Mouse (Mus musculus) adrenal gland, postnatal 14 days (tissue): ENCODE data around the gene Slc22a12. TPM values are rescaled to one million over a fixed set of nuclear protein-coding genes. Genes with fewer than 3 reads are reported as not detected.

ENCODE experiments used
- DNase-seq: peaks from one replicate; pipeline ENCODE4 v3.0.0; 2021; ENCODE audit warnings: mixed read lengths
- total RNA-seq: library from RNA; stranded (reverse); gene quantifications from 2 replicates; pipeline ENCODE4 v1.2.3, GENCODE M21; 2021

The Slc22a12 gene
- total RNA-seq, 1 experiment from 2014 or later: not detected

GRCm38 (mm10) chr19:6516153-6516552, 26.7 kb downstream of the Slc22a12 start:
- no peak for DNase-seq

GRCm38 (mm10) chr19:6515448-6515847, 27.4 kb downstream of the Slc22a12 start:
- no peak for DNase-seq

GRCm38 (mm10) chr19:6514940-6515339, 27.9 kb downstream of the Slc22a12 start:
- no peak for DNase-seq

- no peak for DNase-seq
Measured at GRCm38 (mm10) chr19:6513389-6514139, 29.3 kb downstream of the Slc22a12 start.

- DNase-seq: no peak
Measured at GRCm38 (mm10) chr19:6510546-6510945, 32.3 kb downstream of the Slc22a12 start.

GRCm38 (mm10) chr19:6509881-6510280, 33.0 kb downstream of the Slc22a12 start:
- DNase-seq: no peak

- DNase-seq: no peak
Measured at GRCm38 (mm10) chr19:6507393-6507792, 35.4 kb downstream of the Slc22a12 start.

GRCm38 (mm10) chr19:6504656-6505045, 38.2 kb downstream of the Slc22a12 start:
- DNase-seq: no peak

GRCm38 (mm10) chr19:6503926-6504655, 38.7 kb downstream of the Slc22a12 start:
- peak; percentile 79 for DNase-seq

- peak; percentile 81 for DNase-seq
Measured at GRCm38 (mm10) chr19:6502543-6503319, 40.1 kb downstream of the Slc22a12 start.

- peak; percentile 72 for DNase-seq
Measured at GRCm38 (mm10) chr19:6502035-6502541, 40.7 kb downstream of the Slc22a12 start.

- no peak for DNase-seq
Measured at GRCm38 (mm10) chr19:6500636-6501025, 42.2 kb downstream of the Slc22a12 start.

- no peak for DNase-seq
Measured at GRCm38 (mm10) chr19:6499860-6500635, 42.8 kb downstream of the Slc22a12 start.

- DNase-seq: no peak
Measured at GRCm38 (mm10) chr19:6498350-6499131, 44.3 kb downstream of the Slc22a12 start.

- peak; percentile 23 for DNase-seq
Measured at GRCm38 (mm10) chr19:6497803-6498202, 45.0 kb downstream of the Slc22a12 start.

GRCm38 (mm10) chr19:6497150-6497801, 45.6 kb downstream of the Slc22a12 start:
- peak; percentile 45 for DNase-seq

- no peak for DNase-seq
Measured at GRCm38 (mm10) chr19:6496462-6497149, 46.2 kb downstream of the Slc22a12 start.

- no peak for DNase-seq
Measured at GRCm38 (mm10) chr19:6495714-6496113, 47.1 kb downstream of the Slc22a12 start.

- no peak for DNase-seq
Measured at GRCm38 (mm10) chr19:6494504-6495170, 48.2 kb downstream of the Slc22a12 start.
